Mouse (Mus musculus): ENCODE data around the gene F830045P16Rik. TPM values are rescaled to one million over a fixed set of nuclear protein-coding genes. Genes with fewer than 3 reads are reported as not detected.
A peak's percentile ranks its signal among the peaks of the same experiment; 100 is the strongest.
"Not testable (repeated sequence)": the region's sequence is repeated elsewhere in the genome, so short reads cannot be mapped to it uniquely, and the experiment has no call there.

F830045P16Rik gene
- polyA plus RNA-seq, 1 experiment from 2014 or later = not detected

GRCm38 (mm10) chr2:129471905-129472304 lies 64.5 kb downstream of the F830045P16Rik start:
- no peak overlapping the region for H3K9ac ChIP-seq (replicated peaks; ENCODE audit: low read depth)
- H3K4me1 ChIP-seq (ENCODE audit: insufficient read depth, low read depth, low read length) = no peaks in the 10 kb centered on the region
- TF ChIP-seq EP300 (IDR thresholded peaks at IDR 0.05) (no peak), CTCF (IDR thresholded peaks at IDR 0.05) (peak; percentile 68)
- DNase-seq (ENCODE audit: low spot score) = peak; percentile 46
- 15% methylated on average over 5 of the region's 5 CpGs for WGBS
- H3K27ac ChIP-seq (ENCODE audit: low read length) = no peak overlapping the region
- H3K36me3 ChIP-seq (ENCODE audit: insufficient read depth, low read length) = no peaks in the 10 kb centered on the region
- H3K4me2 ChIP-seq (replicated peaks; ENCODE audit: low read depth, low read length) = no peak overlapping the region
- H3K4me3 ChIP-seq (ENCODE audit: low read depth, low read length) = no peak overlapping the region
- no peaks in the 10 kb centered on the region for H3K9me3 ChIP-seq (ENCODE audit: low read length)
- no peak for ATAC-seq
- no peaks in the 10 kb centered on the region for H3K27me3 ChIP-seq (replicated peaks; ENCODE audit: insufficient read depth, low read length)

GRCm38 (mm10) chr2:129470839-129471238 lies 65.6 kb downstream of the F830045P16Rik start:
- ATAC-seq = no peak
- H3K4me3 ChIP-seq (ENCODE audit: low read depth, low read length) = no peak overlapping the region
- 33% methylated on average over 2 of the region's 2 CpGs for WGBS

GRCm38 (mm10) chr2:129438772-129439171 lies 97.6 kb downstream of the F830045P16Rik start:
- not testable (repeated sequence) for H3K27me3 ChIP-seq (replicated peaks; ENCODE audit: insufficient read depth, low read length); H3K4me3 ChIP-seq (ENCODE audit: low read depth, low read length); H3K9me3 ChIP-seq (ENCODE audit: low read length); H3K27ac ChIP-seq (ENCODE audit: low read length); H3K36me3 ChIP-seq (ENCODE audit: insufficient read depth, low read length); ATAC-seq; DNase-seq (ENCODE audit: low spot score); H3K9ac ChIP-seq (replicated peaks; ENCODE audit: low read depth); H3K4me2 ChIP-seq (replicated peaks; ENCODE audit: low read depth, low read length); H3K4me1 ChIP-seq (ENCODE audit: insufficient read depth, low read depth, low read length)
- WGBS = 90% methylated on average over 1 of the region's 1 CpGs
- peak; percentile 31; the same call in 1 of the 2 replicates for TF ChIP-seq CTCF (IDR thresholded peaks at IDR 0.05)

More at GRCm38 (mm10) chr2:129470839-129471238, 65.6 kb downstream of the F830045P16Rik start:
- Histone ChIP-seq H3K4me1 (ENCODE audit: insufficient read depth, low read depth, low read length) (no peaks in the 10 kb centered on the region), H3K36me3 (ENCODE audit: insufficient read depth, low read length) (no peaks in the 10 kb centered on the region), H3K27ac (ENCODE audit: low read length) (no peak overlapping the region), H3K9ac (replicated peaks; ENCODE audit: low read depth) (no peak overlapping the region), H3K4me2 (replicated peaks; ENCODE audit: low read depth, low read length) (no peak overlapping the region), H3K9me3 (ENCODE audit: low read length) (no peaks in the 10 kb centered on the region), H3K27me3 (replicated peaks; ENCODE audit: insufficient read depth, low read length) (no peaks in the 10 kb centered on the region)
- DNase-seq (ENCODE audit: low spot score) = no peak
- no peak for TF ChIP-seq EP300 (IDR thresholded peaks at IDR 0.05)
- no peak for TF ChIP-seq CTCF (IDR thresholded peaks at IDR 0.05)

GRCm38 (mm10) chr2:129435154-129435553 lies 101.2 kb downstream of the F830045P16Rik start:
- DNase-seq (ENCODE audit: low spot score) = no peak
- H3K4me3 ChIP-seq (ENCODE audit: low read depth, low read length) = no peak overlapping the region
- ATAC-seq = no peak
- H3K4me2 ChIP-seq (replicated peaks; ENCODE audit: low read depth, low read length) = no peak overlapping the region
- TF ChIP-seq EP300 (IDR thresholded peaks at IDR 0.05) = no peak
- TF ChIP-seq CTCF (IDR thresholded peaks at IDR 0.05) = 0 out of 2 replicates have a peak, but pooled peaks have one; percentile 7
- H3K4me1 ChIP-seq (ENCODE audit: insufficient read depth, low read depth, low read length) = no peaks in the 10 kb centered on the region
- no peaks in the 10 kb centered on the region for H3K9me3 ChIP-seq (ENCODE audit: low read length)
- no peaks in the 10 kb centered on the region for H3K27me3 ChIP-seq (replicated peaks; ENCODE audit: insufficient read depth, low read length)
- H3K36me3 ChIP-seq (ENCODE audit: insufficient read depth, low read length) = no peaks in the 10 kb centered on the region
- 53% methylated on average over 1 of the region's 1 CpGs for WGBS
- H3K9ac ChIP-seq (replicated peaks; ENCODE audit: low read depth) = no peak overlapping the region
- no peak overlapping the region for H3K27ac ChIP-seq (ENCODE audit: low read length)

- no peak overlapping the region for H3K9ac ChIP-seq (replicated peaks; ENCODE audit: low read depth)
- H3K27ac ChIP-seq (ENCODE audit: low read length) = no peak overlapping the region
- H3K4me3 ChIP-seq (ENCODE audit: low read depth, low read length) = no peak overlapping the region
- 75% methylated on average over 3 of the region's 3 CpGs for WGBS
- H3K4me2 ChIP-seq (replicated peaks; ENCODE audit: low read depth, low read length) = no peak overlapping the region
- DNase-seq (ENCODE audit: low spot score) (no peak), ATAC-seq (no peak)
- no peaks in the 10 kb centered on the region for H3K4me1 ChIP-seq (ENCODE audit: insufficient read depth, low read depth, low read length)
- H3K9me3 ChIP-seq (ENCODE audit: low read length) = no peaks in the 10 kb centered on the region
- TF ChIP-seq CTCF (IDR thresholded peaks at IDR 0.05) (no peak), EP300 (IDR thresholded peaks at IDR 0.05) (no peak)
- H3K27me3 ChIP-seq (replicated peaks; ENCODE audit: insufficient read depth, low read length) = no peaks in the 10 kb centered on the region
- no peaks in the 10 kb centered on the region for H3K36me3 ChIP-seq (ENCODE audit: insufficient read depth, low read length)
Observed at GRCm38 (mm10) chr2:129423741-129424140, 112.7 kb downstream of the F830045P16Rik start.

- DNase-seq (ENCODE audit: low spot score) = no peak
- ATAC-seq = no peak
- Histone ChIP-seq H3K36me3 (ENCODE audit: insufficient read depth, low read length) (no peaks in the 10 kb centered on the region), H3K4me3 (ENCODE audit: low read depth, low read length) (no peak overlapping the region), H3K27ac (ENCODE audit: low read length) (no peak overlapping the region), H3K9ac (replicated peaks; ENCODE audit: low read depth) (no peak overlapping the region), H3K4me1 (ENCODE audit: insufficient read depth, low read depth, low read length) (no peaks in the 10 kb centered on the region), H3K9me3 (ENCODE audit: low read length) (no peaks in the 10 kb centered on the region), H3K4me2 (replicated peaks; ENCODE audit: low read depth, low read length) (no peak overlapping the region), H3K27me3 (replicated peaks; ENCODE audit: insufficient read depth, low read length) (no peaks in the 10 kb centered on the region)
- 73% methylated on average over 10 of the region's 10 CpGs for WGBS
- no peak for TF ChIP-seq CTCF (IDR thresholded peaks at IDR 0.05)
- no peak for TF ChIP-seq EP300 (IDR thresholded peaks at IDR 0.05)
Observed at GRCm38 (mm10) chr2:129420897-129421561, 115.4 kb downstream of the F830045P16Rik start.

Measured in lung, postnatal 0 days (tissue).